Mouse (Mus musculus) kidney, embryonic 14.5 days (tissue): ENCODE results near the gene Aak1. TPM values are rescaled to one million over a fixed set of nuclear protein-coding genes. Genes with fewer than 3 reads are reported as not detected.

Experiments used
- ATAC-seq: fragments of 200-750 bp; cut with Nextera tagmentation; 2 replicates; pipeline ENCODE4 v1.8.0; 2017; ENCODE audit warnings: moderate number of reproducible peaks, mild to moderate bottlenecking, moderate TSS enrichment, moderate library complexity; ENCODE audit not compliant: low FRiP score, low TSS enrichment
- H3K27ac ChIP-seq: fragments of 300-500 bp; sonication (generic); 2 replicates; pipeline ENCODE4 v1.5.1; 2014; ENCODE audit warnings: low read depth, mild to moderate bottlenecking, low read length, moderate library complexity, mixed read lengths
- H3K27me3 ChIP-seq: fragments of 300-500 bp; sonication (generic); 2 replicates; pipeline ENCODE4 v1.6.1; 2014; ENCODE audit warnings: mild to moderate bottlenecking, low read length; ENCODE audit not compliant: control insufficient read depth, insufficient read depth
- H3K36me3 ChIP-seq: fragments of 300-500 bp; sonication (generic); 2 replicates; pipeline ENCODE4 v1.6.1; 2014; ENCODE audit warnings: low read length, mixed read lengths; ENCODE audit not compliant: control insufficient read depth, insufficient read depth
- H3K4me1 ChIP-seq: fragments of 300-500 bp; sonication (generic); 2 replicates; pipeline ENCODE4 v1.6.1; 2014; ENCODE audit warnings: low read length, mixed read lengths; ENCODE audit not compliant: control insufficient read depth, insufficient read depth
- H3K4me2 ChIP-seq: fragments of 300-500 bp; sonication (generic); replicated peaks from 2 replicates; pipeline ENCODE4 v1.6.1; 2014; ENCODE audit warnings: low read depth, mild to moderate bottlenecking, low read length
- H3K4me3 ChIP-seq: fragments of 300-500 bp; sonication (generic); 2 replicates; pipeline ENCODE4 v1.5.1; 2014; ENCODE audit warnings: mild to moderate bottlenecking, low read length
- H3K9ac ChIP-seq: fragments of 300-500 bp; sonication (generic); 2 replicates; pipeline ENCODE4 v1.6.1; 2014; ENCODE audit warnings: low read depth, mild to moderate bottlenecking, low read length, moderate library complexity
- H3K9me3 ChIP-seq: fragments of 300-500 bp; sonication (generic); 2 replicates; pipeline ENCODE4 v1.6.1; 2016; ENCODE audit warnings: low read length; ENCODE audit not compliant: control insufficient read depth
- WGBS: fragments of 180-500 bp; shearing (Covaris S2); extraction: QIAGEN DNeasy Blood & Tissue Kit; methylation state at CpG from one replicate; pipeline ENCODE4 v1.1.7; 2014; 5-methylcytosine and 5-hydroxymethylcytosine counted together
- polyA plus RNA-seq: library from polyadenylated mRNA; unstranded; fragments of >200 nt; fragmentation: Nextera tagmentation; extraction: Ambion mirVana; gene quantifications from 2 replicates; pipeline ENCODE4 v1.2.1, GENCODE M21; 2014

Aak1 gene
- polyA plus RNA-seq, 1 experiment from 2014 or later = 18.2 TPM

DNA sequence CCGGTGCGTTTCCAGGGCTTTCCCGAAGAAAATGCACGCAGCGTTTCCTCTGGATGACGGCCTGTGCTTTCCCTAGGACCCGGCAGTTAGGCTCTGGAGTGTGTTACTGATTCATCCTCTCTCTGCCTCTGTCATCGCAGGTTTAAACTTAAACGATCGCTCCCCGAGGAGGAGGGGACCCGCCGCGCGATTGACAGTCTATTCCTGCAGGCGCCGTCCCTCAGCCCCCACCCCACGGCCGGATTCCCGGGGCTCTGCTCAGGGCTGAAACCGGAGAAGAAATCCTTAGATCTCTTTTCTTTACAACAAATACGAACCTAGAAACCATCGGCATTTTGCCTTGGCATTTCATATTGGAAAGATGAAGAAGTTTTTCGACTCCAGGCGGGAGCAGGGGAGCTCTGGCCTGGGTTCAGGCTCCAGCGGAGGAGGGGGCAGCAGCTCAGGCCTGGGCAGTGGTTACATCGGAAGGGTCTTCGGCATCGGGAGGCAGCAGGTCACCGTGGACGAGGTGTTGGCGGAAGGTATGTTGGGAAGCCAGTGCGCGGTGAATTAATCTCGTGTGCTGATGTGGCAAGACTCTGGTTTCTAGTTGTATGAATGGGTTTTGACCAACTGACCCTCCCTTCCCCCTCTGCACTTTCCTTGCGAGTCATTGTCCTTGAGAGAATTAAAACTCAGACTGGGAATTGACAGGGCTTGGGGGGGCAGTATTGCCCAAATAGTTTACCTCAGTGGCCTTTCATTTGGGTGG is 552 bp downstream of the Aak1 start:
- H3K9ac ChIP-seq = peak overlapping the region; percentile 85
- 0% methylated on average over 36 of the region's 36 CpGs for WGBS
- no peaks in the 10 kb centered on the region for H3K27me3 ChIP-seq
- peak overlapping the region; percentile 98 for H3K27ac ChIP-seq
- peak; percentile 65 for ATAC-seq
- peaks cover 26% of the 10 kb centered on the region for H3K4me1 ChIP-seq
- H3K36me3 ChIP-seq = peaks cover 2% of the 10 kb centered on the region; the same call in 1 of the 2 replicates
- H3K4me3 ChIP-seq = peak overlapping the region; percentile 74
- peak overlapping the region; percentile 78 for H3K4me2 ChIP-seq
- no peaks in the 10 kb centered on the region for H3K9me3 ChIP-seq

DNA sequence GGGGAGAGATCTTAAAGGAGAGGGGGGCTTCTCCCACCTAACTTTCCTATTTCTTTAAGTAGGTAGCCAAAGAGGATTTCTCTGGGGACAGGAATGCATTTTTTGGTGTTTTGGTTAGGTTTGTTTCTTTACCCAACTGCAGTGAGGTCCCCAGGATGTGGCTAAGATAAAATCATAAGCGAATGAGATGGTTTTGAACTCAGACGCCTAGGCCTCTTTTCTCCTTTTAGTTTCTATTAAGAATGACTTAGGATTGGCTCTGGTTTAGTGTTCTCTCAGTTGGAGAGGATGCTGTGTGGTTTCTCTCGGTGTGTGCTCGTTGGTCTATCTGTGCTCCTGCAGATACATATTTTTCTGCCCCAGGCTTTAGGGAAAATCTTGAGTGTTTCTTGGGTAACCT is 1.3 kb downstream of the Aak1 start:
- Histone ChIP-seq H3K27ac (no peak overlapping the region), H3K27me3 (no peaks in the 10 kb centered on the region), H3K4me2 (peak overlapping the region; percentile 78), H3K36me3 (peaks cover 5% of the 10 kb centered on the region; the same call in 1 of the 2 replicates), H3K9me3 (no peaks in the 10 kb centered on the region), H3K4me3 (peak overlapping the region; percentile 74), H3K9ac (peak overlapping the region; percentile 85), H3K4me1 (peaks cover 26% of the 10 kb centered on the region)
- ATAC-seq = no peak
- 22% methylated on average over 4 of the region's 4 CpGs for WGBS

DNA sequence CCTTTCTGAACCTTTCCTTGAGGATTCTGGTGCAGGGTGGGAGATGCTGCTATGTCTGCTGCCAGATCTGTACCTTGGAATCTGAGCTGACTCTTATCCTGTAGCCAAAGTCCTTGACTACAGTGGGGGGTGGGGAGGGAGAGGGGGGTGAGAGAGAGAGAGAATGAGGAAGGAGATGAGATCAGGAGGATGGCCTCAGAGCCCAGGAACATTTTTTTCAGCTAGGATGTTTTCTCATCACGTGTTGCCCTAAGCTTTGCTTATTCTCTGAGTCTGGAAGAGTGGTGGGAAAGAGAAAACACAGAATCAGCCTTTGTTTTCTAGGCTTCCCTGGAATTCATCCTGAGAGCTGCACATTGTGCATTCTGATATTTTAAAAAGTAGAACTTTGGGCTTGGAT is 2.2 kb downstream of the Aak1 start:
- H3K27ac ChIP-seq = no peak overlapping the region
- ATAC-seq = no peak
- H3K4me2 ChIP-seq = peak overlapping the region; percentile 78
- WGBS = 34% methylated on average over 1 of the region's 1 CpGs
- H3K27me3 ChIP-seq = no peaks in the 10 kb centered on the region
- H3K4me1 ChIP-seq = peaks cover 26% of the 10 kb centered on the region
- H3K4me3 ChIP-seq = peak overlapping the region; percentile 74; the same call in 1 of the 2 replicates
- H3K36me3 ChIP-seq = peaks cover 11% of the 10 kb centered on the region; the same call in 1 of the 2 replicates
- H3K9me3 ChIP-seq = no peaks in the 10 kb centered on the region
- no peak overlapping the region; the same call in 1 of the 2 replicates for H3K9ac ChIP-seq

DNA sequence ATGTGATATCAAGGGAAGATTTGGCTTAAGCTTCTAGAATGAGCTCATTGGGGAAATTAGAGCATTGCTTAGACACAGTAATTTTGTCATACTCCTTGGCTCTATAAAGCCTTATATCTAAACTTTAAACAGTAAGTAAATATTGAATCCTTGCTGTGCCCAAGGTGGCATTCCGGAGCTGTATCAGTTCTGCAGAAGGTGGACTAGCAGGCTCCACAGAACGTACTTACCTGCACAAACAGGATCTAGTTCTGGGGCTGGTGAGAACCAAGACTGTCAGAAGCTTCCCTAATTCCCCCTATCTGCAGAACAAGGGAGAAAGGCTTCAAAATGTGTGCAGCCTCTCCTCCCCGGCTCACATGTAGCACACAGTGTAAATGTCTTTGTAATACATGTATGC is 4.6 kb downstream of the Aak1 start:
- ATAC-seq = no peak
- no peak overlapping the region for H3K27ac ChIP-seq
- no peaks in the 10 kb centered on the region for H3K9me3 ChIP-seq
- peaks cover 11% of the 10 kb centered on the region; the same call in 1 of the 2 replicates for H3K36me3 ChIP-seq
- H3K4me3 ChIP-seq = no peak overlapping the region
- H3K4me2 ChIP-seq = no peak overlapping the region
- WGBS = 87% methylated on average over 3 of the region's 3 CpGs
- H3K4me1 ChIP-seq = peaks cover 18% of the 10 kb centered on the region
- H3K9ac ChIP-seq = no peak overlapping the region
- no peaks in the 10 kb centered on the region for H3K27me3 ChIP-seq

DNA sequence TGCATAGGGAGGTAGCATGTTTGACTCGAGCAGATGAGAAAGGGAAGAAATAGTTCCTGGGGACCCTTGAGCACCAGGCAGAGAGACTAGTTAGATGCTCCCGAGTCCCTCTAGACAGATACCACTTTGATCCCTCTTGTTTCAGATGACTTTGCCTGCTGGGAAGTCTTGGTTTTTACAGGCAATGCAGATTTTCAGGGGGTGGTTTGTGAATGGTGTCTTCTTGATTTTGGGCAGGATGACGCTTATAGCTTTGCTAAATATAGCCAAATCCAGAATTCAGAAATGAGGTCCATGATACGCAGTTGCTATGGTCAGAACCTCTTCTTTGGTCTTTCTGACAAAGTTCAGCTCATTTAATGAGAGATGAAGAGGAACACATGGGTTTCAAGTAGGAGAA is 5.6 kb downstream of the Aak1 start:
- WGBS = 88% methylated on average over 4 of the region's 4 CpGs
- Histone ChIP-seq H3K9ac (no peak overlapping the region), H3K4me1 (peaks cover 18% of the 10 kb centered on the region), H3K36me3 (peaks cover 11% of the 10 kb centered on the region; the same call in 1 of the 2 replicates), H3K9me3 (no peaks in the 10 kb centered on the region), H3K4me2 (no peak overlapping the region), H3K27ac (no peak overlapping the region), H3K27me3 (no peaks in the 10 kb centered on the region), H3K4me3 (no peak overlapping the region)
- ATAC-seq = no peak

DNA sequence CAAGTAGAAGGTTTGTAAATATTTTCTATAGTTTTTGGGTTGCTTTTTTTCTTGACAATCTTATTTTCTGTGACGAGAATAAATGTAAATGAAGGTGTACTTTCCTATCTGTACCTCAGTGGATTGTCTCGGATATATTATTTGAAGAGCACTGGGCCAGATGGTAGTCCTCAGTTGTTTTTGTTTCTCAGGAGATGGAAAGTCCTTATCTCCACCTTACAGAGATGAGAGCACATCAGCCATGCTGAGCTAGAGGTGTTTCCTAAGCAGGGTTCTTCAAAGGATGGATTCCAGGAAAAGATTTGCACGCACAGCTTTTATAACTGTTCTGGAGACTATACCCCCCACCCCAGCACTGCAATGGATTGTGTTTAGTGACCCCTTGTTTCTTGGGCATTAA is 9.3 kb downstream of the Aak1 start:
- no peaks in the 10 kb centered on the region for H3K4me1 ChIP-seq
- peaks cover 9% of the 10 kb centered on the region; the same call in 1 of the 2 replicates for H3K36me3 ChIP-seq
- ATAC-seq = no peak
- no peaks in the 10 kb centered on the region for H3K27me3 ChIP-seq
- H3K4me2 ChIP-seq = no peak overlapping the region
- H3K9me3 ChIP-seq = no peaks in the 10 kb centered on the region
- no peak overlapping the region for H3K9ac ChIP-seq
- WGBS = 90% methylated on average over 3 of the region's 3 CpGs
- H3K27ac ChIP-seq = no peak overlapping the region
- no peak overlapping the region for H3K4me3 ChIP-seq

DNA sequence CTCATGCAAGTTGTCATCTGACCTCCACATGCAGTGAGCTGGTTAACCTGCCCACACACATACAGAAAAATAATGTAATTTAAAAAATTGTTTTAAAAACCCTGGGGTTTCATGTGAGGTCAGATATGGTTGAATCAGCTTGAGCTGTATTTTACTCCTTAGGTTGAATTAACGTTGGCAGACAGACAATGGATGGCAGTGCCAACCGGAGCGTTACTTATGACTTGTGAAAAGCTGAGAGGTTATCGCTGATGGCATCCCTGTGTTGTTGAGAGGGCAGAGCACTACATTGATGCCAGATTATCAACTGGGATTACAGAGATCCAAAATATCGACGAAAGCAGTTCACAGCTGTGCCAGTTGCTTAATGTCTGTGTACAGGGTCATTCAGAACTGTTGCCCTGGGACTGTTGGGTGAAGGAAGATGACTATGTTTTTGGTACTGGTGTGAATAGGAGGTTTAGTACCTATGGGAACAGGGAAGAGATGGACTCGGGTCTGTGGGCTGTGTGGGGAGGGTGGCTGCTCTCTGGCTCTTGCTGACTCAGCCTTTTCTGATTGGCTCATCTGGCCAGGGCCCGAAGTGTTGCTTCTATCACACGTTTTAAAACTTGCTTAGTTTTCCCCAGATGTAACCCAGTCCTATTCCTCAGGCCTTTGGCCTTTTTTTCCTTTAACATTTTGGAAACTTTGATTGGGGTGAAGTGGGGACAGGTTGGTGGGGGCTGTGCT is 11.6 kb downstream of the Aak1 start:
- Histone ChIP-seq H3K4me3 (no peak overlapping the region), H3K4me1 (no peaks in the 10 kb centered on the region), H3K9ac (no peak overlapping the region), H3K27me3 (no peaks in the 10 kb centered on the region), H3K9me3 (no peaks in the 10 kb centered on the region), H3K36me3 (peaks cover 5% of the 10 kb centered on the region; the same call in 1 of the 2 replicates), H3K27ac (no peak overlapping the region), H3K4me2 (no peak overlapping the region)
- WGBS = 84% methylated on average over 9 of the region's 9 CpGs
- ATAC-seq = no peak

DNA sequence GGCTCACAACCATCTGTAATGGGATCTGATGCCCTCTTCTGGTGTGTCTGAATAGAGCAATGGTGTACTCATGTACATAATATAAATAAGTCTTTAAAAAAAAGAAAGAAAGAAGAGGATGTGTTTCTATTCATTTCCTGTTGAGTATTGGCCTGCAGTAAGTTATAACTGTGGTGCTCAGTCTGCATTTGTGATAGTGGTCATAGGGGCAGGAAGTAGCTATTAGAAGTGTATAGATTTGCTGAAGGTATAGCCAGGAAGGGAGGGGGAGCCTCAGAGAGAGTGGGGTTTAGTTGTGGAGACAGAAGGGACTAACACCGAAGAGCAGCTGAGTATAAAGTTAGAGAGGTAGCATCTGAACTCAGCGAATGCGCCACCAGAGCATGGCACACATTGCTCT is 15.0 kb downstream of the Aak1 start:
- Histone ChIP-seq H3K4me2 (no peak overlapping the region), H3K4me1 (no peaks in the 10 kb centered on the region), H3K9me3 (no peaks in the 10 kb centered on the region), H3K27me3 (no peaks in the 10 kb centered on the region), H3K27ac (no peak overlapping the region), H3K4me3 (no peak overlapping the region), H3K9ac (no peak overlapping the region), H3K36me3 (no peaks in the 10 kb centered on the region; the same call in 1 of the 2 replicates)
- ATAC-seq = no peak
- whole genome bisulfite sequencing = 89% methylated on average over 3 of the region's 3 CpGs

DNA sequence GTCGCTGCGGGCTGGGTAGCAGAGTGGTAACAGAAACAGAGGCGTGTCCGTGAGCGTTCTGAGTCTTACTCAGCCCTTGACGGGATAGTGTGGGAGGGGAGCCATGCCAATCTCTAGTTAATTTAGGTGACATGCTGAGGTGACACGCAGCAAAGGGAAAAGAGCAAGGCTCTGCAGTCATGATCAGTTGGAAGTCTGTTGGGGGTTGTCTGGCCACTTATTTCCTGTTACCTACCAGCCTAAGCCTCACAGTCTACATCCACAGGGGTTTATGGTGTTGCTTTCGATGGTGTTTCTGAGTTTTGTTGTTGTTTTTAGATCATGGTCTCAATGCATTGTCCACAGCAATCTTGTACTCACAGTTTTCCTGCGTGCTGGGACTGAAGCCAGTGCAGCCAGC is 21.0 kb downstream of the Aak1 start:
- Histone ChIP-seq H3K36me3 (no peaks in the 10 kb centered on the region), H3K4me1 (no peaks in the 10 kb centered on the region), H3K4me2 (no peak overlapping the region), H3K9ac (no peak overlapping the region), H3K27ac (no peak overlapping the region), H3K9me3 (no peaks in the 10 kb centered on the region), H3K4me3 (no peak overlapping the region), H3K27me3 (no peaks in the 10 kb centered on the region)
- WGBS = 84% methylated on average over 9 of the region's 9 CpGs
- ATAC-seq = no peak
